Mouse (Mus musculus) layer of hippocampus, postnatal 10 days (tissue): ENCODE data around the gene Tarbp1. TPM values are rescaled to one million over a fixed set of nuclear protein-coding genes. Genes with fewer than 3 reads are reported as not detected.
"Not testable (repeated sequence)": the region's sequence is repeated elsewhere in the genome, so short reads cannot be mapped to it uniquely, and the experiment has no call there.

ENCODE experiments used
- DNase-seq, 2 experiments: peaks; one replicate each; pipeline ENCODE4 v3.0.0; 2021; ENCODE audit warnings: low spot score in 2 of 2
- total RNA-seq, 2 experiments: library from RNA; stranded (reverse); gene quantifications; 2 replicates each; pipeline ENCODE4 v1.2.3; 2021

Tarbp1 gene
- total RNA-seq, 2 experiments from 2014 or later: 4.4 to 5.9 TPM

- no peak for DNase-seq
Observed at GRCm38 (mm10) chr8:126494160-126495110, 19.6 kb upstream of the Tarbp1 start.

- peak; percentile 86 to 87 for DNase-seq
Observed at GRCm38 (mm10) chr8:126482938-126483337, 8.1 kb upstream of the Tarbp1 start.

GRCm38 (mm10) chr8:126482348-126482720 is 7.5 kb upstream of the Tarbp1 start:
- no peak for DNase-seq

GRCm38 (mm10) chr8:126481494-126482347 is 6.9 kb upstream of the Tarbp1 start:
- peak; percentile 67 to 76 for DNase-seq

- no peak for DNase-seq
Observed at GRCm38 (mm10) chr8:126480366-126480765, 5.5 kb upstream of the Tarbp1 start.

GRCm38 (mm10) chr8:126478714-126479113 is 3.8 kb upstream of the Tarbp1 start:
- no peak for DNase-seq

GRCm38 (mm10) chr8:126476151-126476855 is 1.4 kb upstream of the Tarbp1 start:
- not testable (repeated sequence) for DNase-seq

- not testable (repeated sequence) for DNase-seq
Observed at GRCm38 (mm10) chr8:126475738-126476137, 873 bp upstream of the Tarbp1 start.

- no peak for DNase-seq
Observed at GRCm38 (mm10) chr8:126473802-126474298, 1.0 kb downstream of the Tarbp1 start.

GRCm38 (mm10) chr8:126464071-126464470 is 10.8 kb downstream of the Tarbp1 start:
- DNase-seq: no peak

- no peak for DNase-seq
Observed at GRCm38 (mm10) chr8:126461735-126462134, 13.1 kb downstream of the Tarbp1 start.

GRCm38 (mm10) chr8:126460274-126460673 is 14.6 kb downstream of the Tarbp1 start:
- DNase-seq: peak; percentile 54 to 55

- DNase-seq: no peak
Observed at GRCm38 (mm10) chr8:126455383-126455782, 19.5 kb downstream of the Tarbp1 start.

GRCm38 (mm10) chr8:126451158-126451557 is 23.7 kb downstream of the Tarbp1 start:
- no peak for DNase-seq

GRCm38 (mm10) chr8:126438937-126439336 is 35.9 kb downstream of the Tarbp1 start:
- DNase-seq: no peak

- DNase-seq: peak in 1 of 2 experiments; percentile 24
Observed at GRCm38 (mm10) chr8:126433827-126434226, 41.0 kb downstream of the Tarbp1 start.

- DNase-seq: no peak
Observed at GRCm38 (mm10) chr8:126429635-126430034, 45.2 kb downstream of the Tarbp1 start.

- no peak for DNase-seq
Observed at GRCm38 (mm10) chr8:126424946-126425345, 49.9 kb downstream of the Tarbp1 start.

GRCm38 (mm10) chr8:126424163-126424562 is 50.7 kb downstream of the Tarbp1 start:
- DNase-seq: no peak

GRCm38 (mm10) chr8:126422920-126423300 is 52.0 kb downstream of the Tarbp1 start:
- no peak for DNase-seq
